In genomic region chr3:110344846-110345245, GRCm38 (mm10) we compare ENCODE assay signal across 13 mouse cellular contexts.
DNase-seq lines count a peak whose midpoint lies in the region; ATAC-seq lines count a peak whose summit lies in the region.
"Had no signal": no experiment of that assay in that cellular context is flagged by ENCODE, and none has a peak within 500 bp of the region (broad histone marks: within the 10 kb centered on the region; RNA-seq: fewer than 3 reads in every experiment).

No protein-coding gene starts in this region.

- H3K27me3 ChIP-seq in limb, embryonic 11.5 days (ENCODE audit: control insufficient read depth, insufficient read depth, low read length), result no peaks in the 10 kb centered on the region
- no peaks in the 10 kb centered on the region for H3K27me3 ChIP-seq in forebrain, embryonic 11.5 days (ENCODE audit: control insufficient read depth, insufficient read depth, low read length)
- H3K27me3 ChIP-seq: embryonic facial prominence, embryonic 15.5 days; heart, embryonic 15.5 days had no signal

- peak; percentile 53 for DNase-seq in heart, adult 11 months
- DNase-seq in heart, postnatal 14 days, result no peak
- peak; percentile 39 for DNase-seq in Muller cell, postnatal 12 days (ENCODE audit: inconsistent ontology term)
- peak; percentile 78 to 80 for DNase-seq in cerebellum, postnatal 14 days
- DNase-seq in limb, embryonic 11.5 days (ENCODE audit: low spot score), result peak; percentile 30
- no peak for DNase-seq in adrenal gland, postnatal 14 days
- no peak for DNase-seq in forebrain, embryonic 11.5 days (ENCODE audit: low spot score)
- DNase-seq: kidney, adult 18-20 months; layer of hippocampus, adult 9-11 months; thymus, postnatal 25 days had no signal

- WGBS in limb, embryonic 11.5 days, result 54% methylated on average over 4 of the region's 4 CpGs
- 75% methylated on average over 4 of the region's 4 CpGs for WGBS in forebrain, embryonic 11.5 days

- intact Hi-C loops in heart, postnatal 14 days (cut with DNase I), result no loop called here

- no peaks in the 10 kb centered on the region for H3K36me3 ChIP-seq in limb, embryonic 11.5 days (ENCODE audit: control insufficient read depth, insufficient read depth, low read length)
- H3K36me3 ChIP-seq in forebrain, embryonic 11.5 days (ENCODE audit: control insufficient read depth, insufficient read depth, low read length), result no peaks in the 10 kb centered on the region
- H3K36me3 ChIP-seq: embryonic facial prominence, embryonic 15.5 days; heart, embryonic 15.5 days had no signal

- H3K4me1 ChIP-seq in limb, embryonic 11.5 days (ENCODE audit: control insufficient read depth, insufficient read depth, low read length), result no peaks in the 10 kb centered on the region
- H3K4me1 ChIP-seq in forebrain, embryonic 11.5 days (replicated peaks; ENCODE audit: control insufficient read depth, insufficient read depth, low read length), result no peaks in the 10 kb centered on the region
- H3K4me1 ChIP-seq: embryonic facial prominence, embryonic 15.5 days; heart, embryonic 15.5 days had no signal

- ATAC-seq in limb, embryonic 11.5 days (ENCODE audit: insufficient number of reproducible peaks, low FRiP score, low TSS enrichment, low read depth), result no peak
- ATAC-seq in inflammation-experienced regulatory T-cells, adult 6 months, result no peak
- ATAC-seq in forebrain, embryonic 11.5 days (replicated peaks; ENCODE audit: low FRiP score), result no peak

- no peak overlapping the region for H3K27ac ChIP-seq in limb, embryonic 11.5 days (replicated peaks; ENCODE audit: low read depth, low read length)
- no peak overlapping the region for H3K27ac ChIP-seq in forebrain, embryonic 11.5 days (ENCODE audit: low read depth, low read length)
- H3K27ac ChIP-seq: embryonic facial prominence, embryonic 15.5 days; heart, embryonic 15.5 days had no signal

- H3K4me2 ChIP-seq in limb, embryonic 11.5 days (ENCODE audit: low read depth, severe bottlenecking), result no peak overlapping the region
- H3K4me2 ChIP-seq in forebrain, embryonic 11.5 days (ENCODE audit: low read depth, low read length, severe bottlenecking), result no peak overlapping the region
- H3K4me2 ChIP-seq: embryonic facial prominence, embryonic 15.5 days; heart, embryonic 15.5 days had no signal

- H3K4me3 ChIP-seq in limb, embryonic 11.5 days (ENCODE audit: low read depth, low read length), result no peak overlapping the region
- no peak overlapping the region for H3K4me3 ChIP-seq in forebrain, embryonic 11.5 days (ENCODE audit: low read depth, low read length)
- H3K4me3 ChIP-seq: embryonic facial prominence, embryonic 15.5 days; heart, embryonic 15.5 days had no signal

- H3K9ac ChIP-seq in limb, embryonic 11.5 days (ENCODE audit: low read length), result no peak overlapping the region
- no peak overlapping the region for H3K9ac ChIP-seq in forebrain, embryonic 11.5 days (ENCODE audit: low read length)
- H3K9ac ChIP-seq: embryonic facial prominence, embryonic 15.5 days; heart, embryonic 15.5 days had no signal

- no peaks in the 10 kb centered on the region for H3K9me3 ChIP-seq in limb, embryonic 11.5 days (ENCODE audit: control insufficient read depth, low read length)
- H3K9me3 ChIP-seq in forebrain, embryonic 11.5 days (ENCODE audit: control insufficient read depth, low read length), result no peaks in the 10 kb centered on the region
- H3K9me3 ChIP-seq: embryonic facial prominence, embryonic 15.5 days; heart, embryonic 15.5 days had no signal

Comparison
In these comparisons a context has a peak if more than half of its experiments do, and no peak if none do; other contexts are left out.
1. DNase-seq: peak in heart, adult 11 months (single experiment), Muller cell, postnatal 12 days (single experiment), cerebellum, postnatal 14 days (2 of 2) and limb, embryonic 11.5 days (single experiment); none in heart, postnatal 14 days (0 of 2), adrenal gland, postnatal 14 days (single experiment) and forebrain, embryonic 11.5 days (single experiment).